Mouse (Mus musculus): ENCODE results near the gene Creg1.

GRCm38 (mm10) chr1:165748053-165748452, 15.5 kb upstream of the Creg1 start:
- TF ChIP-seq CTCF (IDR thresholded peaks at IDR 0.05; ENCODE audit: insufficient read depth, low read depth, low read length) (no peak), POLR2A (IDR thresholded peaks at IDR 0.05; ENCODE audit: insufficient read depth, low read depth, low read length) (no peak)
